Mouse (Mus musculus): ENCODE data around the gene Lrrc8c.

The Lrrc8c gene

GRCm38 (mm10) chr5:105519096-105519975 lies at the start of gene Lrrc8c:
Gene Lrrc8c, plus strand, starts transcription at chr5:105519388.
- DNase-seq (ENCODE audit: low read depth, low spot score), result peak; percentile 73

- no peak for DNase-seq (ENCODE audit: low read depth, low spot score)
These were observed 46.0 kb upstream of the Lrrc8c start for GRCm38 (mm10) chr5:105472983-105473705.

GRCm38 (mm10) chr5:105477527-105477926 lies 41.7 kb upstream of the Lrrc8c start:
- DNase-seq (ENCODE audit: low read depth, low spot score), result no peak

- no peak for DNase-seq (ENCODE audit: low read depth, low spot score)
These were observed 39.5 kb upstream of the Lrrc8c start for GRCm38 (mm10) chr5:105479673-105480072.

GRCm38 (mm10) chr5:105480561-105480960 lies 38.6 kb upstream of the Lrrc8c start:
- no peak for DNase-seq (ENCODE audit: low read depth, low spot score)

- no peak for DNase-seq (ENCODE audit: low read depth, low spot score)
These were observed 35.6 kb upstream of the Lrrc8c start for GRCm38 (mm10) chr5:105483632-105484031.

- DNase-seq (ENCODE audit: low read depth, low spot score), result no peak
These were observed 34.9 kb upstream of the Lrrc8c start for GRCm38 (mm10) chr5:105484247-105484646.

GRCm38 (mm10) chr5:105484891-105485290 lies 34.3 kb upstream of the Lrrc8c start:
- DNase-seq (ENCODE audit: low read depth, low spot score), result no peak

- DNase-seq (ENCODE audit: low read depth, low spot score), result no peak
These were observed 29.0 kb upstream of the Lrrc8c start for GRCm38 (mm10) chr5:105490211-105490610.

GRCm38 (mm10) chr5:105491389-105491788 lies 27.8 kb upstream of the Lrrc8c start:
- peak; percentile 44 for DNase-seq (ENCODE audit: low read depth, low spot score)

- DNase-seq (ENCODE audit: low read depth, low spot score), result peak; percentile 46
These were observed 26.6 kb upstream of the Lrrc8c start for GRCm38 (mm10) chr5:105492367-105493246.

- DNase-seq (ENCODE audit: low read depth, low spot score), result no peak
These were observed 25.8 kb upstream of the Lrrc8c start for GRCm38 (mm10) chr5:105493377-105493776.

- no peak for DNase-seq (ENCODE audit: low read depth, low spot score)
These were observed 24.8 kb upstream of the Lrrc8c start for GRCm38 (mm10) chr5:105494246-105494917.

GRCm38 (mm10) chr5:105494918-105495901 lies 24.0 kb upstream of the Lrrc8c start:
- DNase-seq (ENCODE audit: low read depth, low spot score), result peak; percentile 92

- DNase-seq (ENCODE audit: low read depth, low spot score), result no peak
These were observed 23.1 kb upstream of the Lrrc8c start for GRCm38 (mm10) chr5:105496133-105496532.

GRCm38 (mm10) chr5:105496586-105496985 lies 22.6 kb upstream of the Lrrc8c start:
- DNase-seq (ENCODE audit: low read depth, low spot score), result no peak

GRCm38 (mm10) chr5:105498429-105499000 lies 20.7 kb upstream of the Lrrc8c start:
- peak; percentile 41 for DNase-seq (ENCODE audit: low read depth, low spot score)

GRCm38 (mm10) chr5:105499396-105499795 lies 19.8 kb upstream of the Lrrc8c start:
- peak; percentile 53 for DNase-seq (ENCODE audit: low read depth, low spot score)
